Mouse (Mus musculus) ES-E14 (cell line): Measurements from ENCODE around the gene Xylt1.

Experiments
- CHD2 ChIP-seq: IDR thresholded peaks from 2 replicates; pipeline ENCODE4 v1.6.1; 2014; ENCODE audit warnings: mild to moderate bottlenecking, low read depth, low read length, inconsistent platforms
- HCFC1 ChIP-seq: IDR thresholded peaks from 2 replicates; pipeline ENCODE4 v1.6.1; 2012; ENCODE audit warnings: low read length, inconsistent platforms, borderline replicate concordance; ENCODE audit not compliant: insufficient read depth
- MAFK ChIP-seq: IDR thresholded peaks from 2 replicates; pipeline ENCODE4 v1.6.1; 2014; ENCODE audit warnings: mild to moderate bottlenecking, low read depth, low read length, inconsistent platforms; ENCODE audit not compliant: insufficient read depth
- ZC3H11A ChIP-seq: IDR thresholded peaks from 2 replicates; pipeline ENCODE4 v1.6.1; 2012; ENCODE audit warnings: low read depth, mild to moderate bottlenecking, inconsistent platforms, low read length, borderline replicate concordance
- ZNF384 ChIP-seq: IDR thresholded peaks from 2 replicates; pipeline ENCODE4 v1.6.1; 2012; ENCODE audit warnings: low read depth, low read length, inconsistent platforms

DNA sequence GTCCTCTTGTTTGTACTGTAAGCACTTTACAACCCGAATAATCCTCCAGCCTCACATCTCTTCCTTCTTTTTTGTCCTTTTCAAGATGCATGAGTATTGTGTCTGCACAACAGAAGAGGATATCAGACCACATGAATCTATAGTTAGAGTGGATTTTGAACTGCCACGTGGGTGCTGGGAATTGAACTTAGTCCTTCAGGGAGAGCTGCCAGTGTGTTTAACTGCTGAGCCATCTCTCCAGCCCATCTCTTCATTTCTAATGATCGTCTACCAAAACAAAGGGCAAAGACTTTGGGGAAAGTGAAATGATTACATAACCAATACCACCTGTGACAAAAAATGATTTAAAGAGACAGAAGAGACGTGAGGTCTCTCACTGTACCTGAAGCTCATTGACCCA, 5.6 kb downstream of the Xylt1 start:
- TF ChIP-seq MAFK (no peak), CHD2 (no peak), HCFC1 (no peak), ZC3H11A (no peak), ZNF384 (no peak)
